Mouse (Mus musculus) kidney, postnatal 36 days (tissue): Measurements from ENCODE around the gene Dcbld1.

Source experiments
- DNase-seq, 2 experiments: peaks; one replicate each; pipeline ENCODE4 v3.0.0; 2021 to 2022; ENCODE audit warnings: mixed read lengths in 2 of 2

The Dcbld1 gene

DNA sequence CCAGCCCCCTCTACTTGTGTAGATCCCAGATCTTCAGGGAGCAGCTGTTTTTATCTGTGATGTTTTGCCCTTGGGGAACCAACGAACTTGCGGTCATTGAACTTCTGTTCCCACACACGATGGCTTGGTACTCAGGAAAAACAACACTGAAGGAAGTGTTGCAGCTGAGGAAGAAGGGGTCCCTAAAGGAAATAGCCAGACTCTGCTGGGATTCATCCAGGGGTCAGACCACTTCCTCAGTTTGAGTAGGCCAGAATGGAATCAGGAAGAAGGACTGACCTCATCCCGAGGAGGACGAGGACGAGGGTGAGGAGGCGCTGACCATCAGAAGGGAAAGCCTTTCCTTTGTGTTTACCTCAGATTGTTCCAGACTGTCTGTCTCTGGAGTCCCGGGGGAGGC is 75.8 kb downstream of the Dcbld1 start:
- peak; percentile 74 to 87 for DNase-seq

DNA sequence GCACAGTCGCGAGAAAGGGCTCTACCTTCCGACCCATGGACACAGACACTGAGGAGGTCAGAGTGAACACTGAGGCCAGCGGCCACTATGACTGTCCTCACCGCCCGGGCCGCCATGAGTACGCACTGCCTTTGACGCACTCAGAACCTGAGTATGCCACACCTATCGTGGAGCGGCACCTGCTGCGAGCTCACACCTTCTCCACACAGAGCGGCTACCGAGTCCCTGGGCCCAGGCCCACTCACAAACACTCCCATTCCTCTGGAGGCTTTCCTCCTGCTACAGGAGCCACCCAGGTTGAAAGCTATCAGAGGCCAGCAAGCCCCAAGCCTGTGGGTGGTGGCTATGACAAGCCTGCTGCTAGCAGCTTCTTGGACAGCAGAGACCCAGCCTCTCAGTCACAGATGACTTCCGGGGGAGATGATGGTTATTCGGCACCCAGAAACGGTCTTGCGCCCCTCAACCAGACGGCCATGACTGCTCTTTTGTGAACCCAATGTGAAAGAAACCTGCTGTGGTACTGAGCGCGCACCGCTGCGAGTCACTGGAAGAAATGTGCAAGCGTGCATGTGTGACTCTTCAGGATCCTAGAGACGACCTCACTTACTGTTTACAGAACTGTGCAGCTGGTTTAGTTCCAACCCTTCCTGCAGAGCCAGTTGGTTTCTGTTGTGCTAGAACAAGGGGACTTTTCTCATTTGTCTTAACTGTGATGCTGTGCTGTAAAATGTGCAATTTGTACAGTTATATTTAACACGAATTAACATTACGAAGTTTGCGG is 86.3 kb downstream of the Dcbld1 start:
- DNase-seq = no peak

DNA sequence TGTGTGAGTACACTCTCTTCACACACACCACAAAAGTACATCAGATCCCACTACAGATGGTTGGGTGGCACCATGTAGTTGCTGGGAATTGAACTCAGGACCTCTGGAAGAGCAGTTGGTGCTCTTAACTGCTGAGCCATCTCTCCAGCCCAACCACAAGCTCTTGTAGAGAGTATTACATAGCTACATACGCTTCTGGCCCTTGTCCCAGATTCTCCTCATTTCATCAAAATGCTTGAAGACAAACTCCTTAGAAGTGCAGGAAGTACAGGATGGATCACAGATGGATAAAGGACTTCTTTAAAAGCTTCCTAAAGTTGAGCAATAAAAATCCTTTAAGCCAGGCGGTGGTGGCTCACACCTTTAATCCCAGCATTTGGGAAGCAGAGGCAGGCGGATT is 88.5 kb downstream of the Dcbld1 start:
- no peak for DNase-seq

DNA sequence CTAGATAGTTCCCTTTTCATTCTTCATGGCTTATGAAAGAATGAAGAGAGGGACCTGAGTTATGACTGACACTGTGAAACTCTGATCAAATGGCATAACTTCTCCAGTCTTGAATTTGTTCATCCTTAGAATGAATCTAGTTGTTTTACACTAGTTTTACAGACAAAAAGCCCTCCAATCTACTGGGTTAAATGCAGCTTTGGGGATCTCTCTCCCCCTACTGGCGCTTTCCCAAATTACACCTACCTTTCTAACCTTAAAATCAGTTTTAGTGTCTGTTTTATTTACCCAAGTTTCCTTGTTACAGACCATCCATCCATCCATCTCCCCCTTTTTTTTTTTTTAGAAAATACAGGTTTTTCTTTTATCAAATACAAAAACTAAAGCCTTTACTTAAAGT is 97.6 kb downstream of the Dcbld1 start:
- peak; percentile 67 to 74 for DNase-seq

DNA sequence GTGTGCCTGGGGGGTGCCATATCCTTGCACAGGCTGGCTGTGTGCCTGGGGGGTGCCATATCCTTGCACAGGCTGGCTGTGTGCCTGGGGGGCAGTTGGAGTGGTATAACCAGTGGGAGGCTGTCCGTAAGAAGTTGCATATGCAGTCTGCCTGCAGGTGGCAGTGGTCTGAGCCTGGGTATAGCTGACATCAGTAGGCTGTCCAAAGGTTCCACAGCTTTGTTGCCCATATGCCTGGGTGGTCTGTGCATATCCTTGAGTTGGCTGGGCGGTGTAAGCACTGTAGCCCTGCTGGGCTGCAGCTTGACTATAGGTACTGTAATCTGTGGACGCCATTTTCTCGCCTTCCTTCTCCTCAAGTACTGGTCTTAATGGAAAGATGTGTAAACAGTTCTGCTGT is 109.9 kb downstream of the Dcbld1 start:
- DNase-seq = peak in 1 of 2 experiments; percentile 41

DNA sequence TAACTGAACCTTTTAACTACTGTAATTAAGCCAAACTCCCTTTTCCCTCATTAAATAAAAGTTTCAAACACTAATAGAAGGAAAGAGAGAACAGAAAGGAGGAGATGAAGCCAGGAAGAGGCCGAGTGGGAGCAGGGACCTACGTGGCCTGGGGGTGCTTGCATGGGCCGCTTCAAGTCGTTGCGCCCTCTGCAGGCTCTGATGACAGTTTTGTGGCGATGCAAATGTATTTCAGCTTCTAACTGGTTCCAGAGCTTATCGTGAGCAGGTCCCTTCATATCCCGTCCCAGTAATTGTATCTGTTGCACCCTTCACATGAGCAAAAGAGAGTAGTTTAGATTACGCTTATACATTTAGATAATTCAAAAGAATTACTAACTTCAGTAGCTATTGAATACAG is 119.8 kb downstream of the Dcbld1 start:
- peak in 1 of 2 experiments; percentile 41 for DNase-seq

DNA sequence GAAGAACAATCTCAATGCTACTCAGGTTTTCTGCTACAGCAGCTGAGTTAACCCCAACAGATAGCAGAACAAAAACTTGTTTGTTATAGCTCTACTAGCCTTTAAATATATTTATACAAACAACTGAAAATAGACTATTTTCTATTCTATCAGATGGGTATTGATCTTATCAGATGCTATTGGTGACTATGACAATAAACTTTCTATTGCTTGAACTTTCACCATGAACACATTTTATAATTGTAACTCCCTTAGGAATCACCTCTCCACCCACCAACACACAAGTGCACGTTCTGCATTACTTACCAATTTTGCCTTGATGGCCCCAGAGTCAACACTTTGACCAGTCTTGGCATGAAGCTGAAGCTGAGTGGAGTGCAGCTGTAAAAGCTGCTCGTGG is 125.0 kb downstream of the Dcbld1 start, which contains the start of gene Gm26741:
Gene Gm26741 (plus strand): TSS at position 301 of the 400 bp plus-strand sequence.
- no peak for DNase-seq

DNA sequence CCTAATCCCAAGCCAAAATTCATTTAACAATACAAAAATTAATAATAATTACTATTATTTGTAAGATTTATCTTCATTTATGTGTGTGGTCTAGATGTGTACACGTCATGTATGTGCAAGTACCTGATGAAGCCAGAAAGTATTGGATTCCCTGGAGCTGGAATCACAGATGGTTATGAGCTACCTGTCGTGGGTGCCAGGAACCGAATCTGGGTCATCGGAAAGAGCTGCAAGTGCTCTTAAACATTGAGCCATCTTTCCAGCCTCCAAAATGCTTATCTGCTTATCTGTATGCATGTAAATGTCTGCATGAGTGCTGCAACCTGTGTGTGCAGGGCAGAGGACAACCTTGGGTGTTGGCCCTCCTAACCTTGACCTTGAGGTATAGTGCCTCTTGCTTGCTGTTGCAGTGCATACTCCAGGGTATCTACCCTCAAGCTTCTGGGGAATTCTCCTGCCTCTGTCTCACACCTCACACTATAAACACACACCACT is 126.9 kb downstream of the Dcbld1 start:
- no peak for DNase-seq

DNA sequence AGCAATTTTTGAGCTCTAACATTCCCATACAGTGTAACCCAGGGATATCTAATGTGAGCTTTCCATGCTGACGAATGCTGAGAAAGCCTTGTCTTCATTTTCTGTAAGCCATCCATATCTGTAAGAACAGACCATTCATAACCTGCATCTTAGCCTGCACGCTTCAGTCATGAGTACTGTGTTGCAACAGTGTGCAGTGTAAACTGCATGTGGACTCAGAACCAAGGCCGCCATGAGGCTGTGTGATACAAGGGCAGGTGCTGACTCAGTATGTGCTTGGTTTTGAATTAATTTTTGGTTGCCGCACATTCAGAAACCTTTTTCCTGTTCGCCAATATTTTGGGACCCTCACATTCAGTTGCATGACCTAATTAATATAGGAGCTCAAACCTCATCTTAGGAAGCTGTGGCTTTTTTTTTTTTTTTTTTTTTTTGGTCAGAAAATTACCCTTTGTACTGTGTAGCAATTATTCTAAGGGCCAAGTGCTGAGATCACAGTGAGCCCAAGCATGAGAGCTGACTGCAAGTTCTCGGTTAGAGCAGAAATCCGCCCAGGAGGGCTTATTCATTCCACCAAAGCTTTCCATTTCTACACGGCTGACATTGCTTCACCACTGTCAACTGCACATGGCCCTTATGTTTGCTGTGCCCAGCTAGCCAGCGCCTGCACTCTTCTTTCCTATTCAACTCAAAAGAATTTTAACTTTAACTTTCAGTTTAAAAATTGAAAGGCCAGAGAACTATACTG is 127.6 kb downstream of the Dcbld1 start:
- DNase-seq = peak; percentile 21 to 43

DNA sequence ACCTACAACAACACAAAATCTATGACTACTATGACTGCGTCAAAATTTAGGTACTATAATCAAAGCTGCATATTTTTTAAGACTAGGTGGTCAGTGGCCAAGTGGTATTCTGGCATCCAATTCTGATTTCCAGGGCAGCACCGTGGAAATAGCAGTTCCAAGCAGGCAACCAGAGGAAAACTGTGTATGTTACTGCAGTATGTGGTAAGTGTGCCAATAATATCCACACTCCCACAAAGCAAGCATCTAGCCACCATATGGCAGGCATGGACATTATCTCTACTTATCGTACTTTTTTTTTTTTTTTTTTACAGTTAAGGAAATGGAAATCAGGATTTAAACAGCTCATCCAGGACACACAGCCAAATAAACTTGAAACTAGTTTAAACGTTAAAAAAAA is 135.0 kb downstream of the Dcbld1 start:
- no peak for DNase-seq
